Comparison of ENCODE assay signal across 7 mouse cellular contexts in genomic region chr11:51858528-51859051, GRCm38 (mm10). TPM values are rescaled to one million over a fixed set of nuclear protein-coding genes. Genes with fewer than 3 reads are reported as not detected.
DNase-seq lines count a peak whose midpoint lies in the region; ATAC-seq lines count a peak whose summit lies in the region.

No protein-coding gene starts in this region.

- H3K27ac ChIP-seq in embryonic facial prominence, embryonic 13.5 days: peak overlapping the region; percentile 96
- peak overlapping the region; percentile 94 for H3K27ac ChIP-seq in limb, embryonic 13.5 days
- H3K27ac ChIP-seq in midbrain, embryonic 14.5 days (replicated peaks; ENCODE audit: low read depth, low read length): no peak overlapping the region

- under 1% methylated on average over 28 of the region's 28 CpGs for WGBS in embryonic facial prominence, embryonic 13.5 days
- 1% methylated on average over 27 of the region's 28 CpGs for WGBS in limb, embryonic 13.5 days
- WGBS in midbrain, embryonic 14.5 days: under 1% methylated on average over 27 of the region's 28 CpGs

- H3K9me3 ChIP-seq in embryonic facial prominence, embryonic 13.5 days: no peaks in the 10 kb centered on the region
- no peaks in the 10 kb centered on the region for H3K9me3 ChIP-seq in limb, embryonic 13.5 days
- no peaks in the 10 kb centered on the region for H3K9me3 ChIP-seq in midbrain, embryonic 14.5 days (ENCODE audit: control insufficient read depth, low read length)

- peak overlapping the region; percentile 89 for H3K9ac ChIP-seq in embryonic facial prominence, embryonic 13.5 days
- peak overlapping the region; percentile 85 for H3K9ac ChIP-seq in limb, embryonic 13.5 days
- H3K9ac ChIP-seq in midbrain, embryonic 14.5 days (replicated peaks; ENCODE audit: low read length): no peak overlapping the region

- H3K36me3 ChIP-seq in embryonic facial prominence, embryonic 13.5 days: no peaks in the 10 kb centered on the region
- no peaks in the 10 kb centered on the region for H3K36me3 ChIP-seq in limb, embryonic 13.5 days
- H3K36me3 ChIP-seq in midbrain, embryonic 14.5 days (ENCODE audit: control insufficient read depth, insufficient read depth, low read length): no peaks in the 10 kb centered on the region

- H3K4me3 ChIP-seq in embryonic facial prominence, embryonic 13.5 days: peak overlapping the region; percentile 80
- peak overlapping the region; percentile 81 for H3K4me3 ChIP-seq in limb, embryonic 13.5 days
- peak overlapping the region; percentile 64 for H3K4me3 ChIP-seq in midbrain, embryonic 14.5 days (replicated peaks; ENCODE audit: low read depth, low read length)

- ATAC-seq in embryonic facial prominence, embryonic 13.5 days (ENCODE audit: insufficient number of reproducible peaks, insufficient read depth, low FRiP score, low TSS enrichment, low read depth): peak; percentile 54; the same call in 1 of the 2 replicates
- ATAC-seq in limb, embryonic 13.5 days (ENCODE audit: low FRiP score, low read depth): peak; percentile 29
- ATAC-seq in midbrain, embryonic 14.5 days (ENCODE audit: low FRiP score, low TSS enrichment): peak; percentile 25; the same call in 1 of the 2 replicates

- H3K27me3 ChIP-seq in embryonic facial prominence, embryonic 13.5 days: 0 out of 2 replicates have a peak, but pooled peaks cover 6% of the 10 kb centered on the region
- peaks cover 26% of the 10 kb centered on the region for H3K27me3 ChIP-seq in limb, embryonic 13.5 days
- peaks cover 20% of the 10 kb centered on the region; the same call in 1 of the 2 replicates for H3K27me3 ChIP-seq in midbrain, embryonic 14.5 days (ENCODE audit: control insufficient read depth, insufficient read depth, low read length)

- H3K4me2 ChIP-seq in embryonic facial prominence, embryonic 13.5 days: peak overlapping the region; percentile 89
- H3K4me2 ChIP-seq in limb, embryonic 13.5 days (replicated peaks): peak overlapping the region; percentile 95
- H3K4me2 ChIP-seq in midbrain, embryonic 14.5 days (ENCODE audit: low read length): peak overlapping the region; percentile 100

- H3K4me1 ChIP-seq in embryonic facial prominence, embryonic 13.5 days: peaks cover 21% of the 10 kb centered on the region
- H3K4me1 ChIP-seq in limb, embryonic 13.5 days: peaks cover 23% of the 10 kb centered on the region
- H3K4me1 ChIP-seq in midbrain, embryonic 14.5 days (ENCODE audit: control insufficient read depth, insufficient read depth, low read length): peaks cover 7% of the 10 kb centered on the region; the same call in 1 of the 2 replicates

- DNase-seq in adrenal gland, postnatal 10 days: peak; percentile 86
- peak; percentile 91 to 92 for DNase-seq in heart, adult 9 months (ENCODE audit: low spot score in 2 of 2)
- peak; percentile 91 for DNase-seq in kidney, adult 9 months
- peak; percentile 62 for DNase-seq in midbrain, embryonic 14.5 days
- DNase-seq in spleen, postnatal 10 days (ENCODE audit: low spot score in 2 of 2): peak; percentile 50 to 69

RNA-seq across cellular contexts. Expression of gene Jade2, which starts 1.1 kb away (rescaled TPM):
- total RNA-seq in adrenal gland, postnatal 10 days (2021): 10 to 100 TPM; 10.7 to 11.4 TPM
- 2.7 and 3.1 TPM in 2 replicates for polyA plus RNA-seq in embryonic facial prominence, embryonic 13.5 days (2015; fragmentation: Nextera tagmentation; extraction: Ambion mirVana)
- 1.7 and 2.2 TPM in 2 replicates for polyA plus RNA-seq in limb, embryonic 13.5 days (2015; fragmentation: Nextera tagmentation; extraction: Ambion mirVana)
- polyA plus RNA-seq in midbrain, embryonic 14.5 days (2014; fragmentation: Nextera tagmentation; extraction: Ambion mirVana): 0.28 and 0.30 TPM in 2 replicates
